Mouse (Mus musculus): Measurements from ENCODE around the gene Liph. TPM values are rescaled to one million over a fixed set of nuclear protein-coding genes. Genes with fewer than 3 reads are reported as not detected.

Liph gene
- polyA plus RNA-seq (2014; fragmentation: Illumina TruSeq; extraction: RNeasy Lipid Tissue Mini Kit (QIAGEN cat#74804); ENCODE audit: low read depth, low replicate concordance): 0.32 TPM

GRCm38 (mm10) chr16:21995304-21995703 is at the start of gene Liph:
TSS of gene Liph (minus strand) at chr16:21995663.

GRCm38 (mm10) chr16:22009099-22009584 is 13.7 kb upstream of the Liph start, which contains the start of gene Senp2:
TSS of gene Senp2 (plus strand) at chr16:22009484.

GRCm38 (mm10) chr16:21946761-21947715 is 48.4 kb downstream of the Liph start, which contains the start of gene Tmem41a:
TSS of gene Tmem41a (minus strand) at chr16:21947552.

Other genes with a start within 250 kb of the Liph start
- gene Ehhadh, start 207.9 kb downstream of the Liph start, polyA plus RNA-seq (2014; fragmentation: Illumina TruSeq; extraction: RNeasy Lipid Tissue Mini Kit (QIAGEN cat#74804); ENCODE audit: low read depth, low replicate concordance): 23.1 TPM
- 1.0 TPM for gene Map3k13, start 201.3 kb downstream of the Liph start, polyA plus RNA-seq (2014; fragmentation: Illumina TruSeq; extraction: RNeasy Lipid Tissue Mini Kit (QIAGEN cat#74804); ENCODE audit: low read depth, low replicate concordance)
- gene Tmem41a, start 48.1 kb downstream of the Liph start, polyA plus RNA-seq (2014; fragmentation: Illumina TruSeq; extraction: RNeasy Lipid Tissue Mini Kit (QIAGEN cat#74804); ENCODE audit: low read depth, low replicate concordance): 4.9 TPM
- 30.7 TPM for gene Senp2, start 13.8 kb upstream of the Liph start, polyA plus RNA-seq (2014; fragmentation: Illumina TruSeq; extraction: RNeasy Lipid Tissue Mini Kit (QIAGEN cat#74804); ENCODE audit: low read depth, low replicate concordance)
- gene Igf2bp2, start 167.6 kb upstream of the Liph start, polyA plus RNA-seq (2014; fragmentation: Illumina TruSeq; extraction: RNeasy Lipid Tissue Mini Kit (QIAGEN cat#74804); ENCODE audit: low read depth, low replicate concordance): 3.2 TPM

Measured in adipose tissue, adult 10 weeks (tissue).